Mouse (Mus musculus): Measurements from ENCODE around the gene 4930402H24Rik.
"Not testable (repeated sequence)": the region's sequence is repeated elsewhere in the genome, so short reads cannot be mapped to it uniquely, and the experiment has no call there.

The 4930402H24Rik gene

GRCm38 (mm10) chr2:130851363-130852246 is 54.6 kb downstream of the 4930402H24Rik start:
- no peak for DNase-seq (ENCODE audit: low read depth)

GRCm38 (mm10) chr2:130849688-130850087 is 56.5 kb downstream of the 4930402H24Rik start:
- no peak for DNase-seq (ENCODE audit: low read depth)

DNA sequence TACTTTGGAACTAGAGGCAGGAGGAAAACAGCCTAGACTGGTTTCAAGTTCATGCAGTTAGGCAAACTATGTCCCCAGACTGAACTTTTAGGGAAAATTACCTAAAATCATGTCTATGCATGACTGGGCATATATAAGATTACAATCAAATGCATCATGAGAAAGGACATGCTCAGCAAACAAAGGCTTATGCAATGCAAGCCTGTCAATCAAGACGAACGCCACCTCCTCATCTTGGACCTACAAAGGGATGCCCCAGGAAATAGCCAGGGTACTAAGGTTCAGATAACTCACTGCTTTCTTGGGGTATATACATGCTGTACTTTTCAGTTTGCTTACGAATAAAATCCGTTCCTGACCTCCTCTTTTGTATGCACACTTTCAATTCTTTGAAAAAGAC is 57.9 kb downstream of the 4930402H24Rik start:
- no peak for DNase-seq (ENCODE audit: low read depth)

DNA sequence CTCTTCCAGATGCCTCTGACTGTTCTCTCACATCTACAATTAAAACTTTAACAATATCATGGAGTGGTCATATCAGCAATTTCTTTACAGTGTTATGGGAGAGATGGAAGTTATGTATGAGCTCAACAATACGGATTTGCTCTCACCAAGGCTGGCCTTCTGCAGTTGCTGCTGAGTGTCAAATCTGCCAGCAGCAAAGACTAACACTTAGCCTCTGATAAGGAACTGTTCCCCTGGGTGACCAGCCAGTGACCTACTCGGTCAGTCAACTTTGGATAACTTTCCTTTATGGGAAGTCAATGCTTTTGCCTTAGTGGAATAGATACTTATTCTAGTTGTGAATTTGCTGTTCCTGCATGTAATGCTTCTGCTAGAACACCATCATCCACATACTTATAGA is 62.6 kb downstream of the 4930402H24Rik start:
- DNase-seq (ENCODE audit: low read depth), result no peak

- DNase-seq (ENCODE audit: low read depth), result no peak
These were observed 65.4 kb downstream of the 4930402H24Rik start for GRCm38 (mm10) chr2:130840846-130841245.

DNA sequence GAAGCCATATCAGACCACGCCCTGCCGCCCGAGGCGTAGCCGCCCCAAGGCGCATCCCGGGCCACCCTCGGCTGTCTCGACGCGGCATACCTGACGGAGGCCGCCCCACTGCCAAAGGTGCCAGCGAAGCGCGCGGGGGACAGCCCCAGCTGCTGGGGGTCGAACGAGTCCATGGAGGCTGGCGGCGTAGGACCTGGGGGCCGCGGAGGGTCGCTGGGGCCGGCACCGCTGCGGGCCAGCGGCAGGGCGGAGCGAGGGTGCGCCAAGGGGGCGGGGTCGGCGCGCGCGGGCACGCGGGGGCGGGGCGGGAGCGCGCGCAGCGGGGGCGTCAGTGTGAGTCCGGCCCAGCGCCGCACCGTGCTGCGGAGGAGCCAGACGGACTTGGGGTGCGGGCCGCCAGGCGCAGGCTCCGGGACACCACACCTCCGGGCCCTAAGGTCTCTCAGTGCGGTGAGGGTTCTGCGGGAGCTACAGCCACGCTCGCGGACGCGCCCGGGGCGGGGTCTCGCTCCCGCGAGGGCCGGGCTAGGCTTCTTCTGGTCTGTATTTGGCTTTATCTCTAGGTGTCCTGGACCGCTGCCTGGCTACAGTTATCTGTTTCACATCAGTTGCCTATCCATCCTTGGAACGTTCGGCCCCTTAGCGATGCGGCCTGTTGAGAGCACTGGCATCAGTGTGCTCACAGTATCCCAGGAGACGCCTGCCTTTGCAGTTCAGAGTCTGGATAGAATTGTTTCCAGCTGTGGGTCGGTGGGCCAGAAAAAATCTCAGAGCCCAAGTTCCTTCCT is 66.1 kb downstream of the 4930402H24Rik start:
- DNase-seq (ENCODE audit: low read depth), result peak; percentile 87

DNA sequence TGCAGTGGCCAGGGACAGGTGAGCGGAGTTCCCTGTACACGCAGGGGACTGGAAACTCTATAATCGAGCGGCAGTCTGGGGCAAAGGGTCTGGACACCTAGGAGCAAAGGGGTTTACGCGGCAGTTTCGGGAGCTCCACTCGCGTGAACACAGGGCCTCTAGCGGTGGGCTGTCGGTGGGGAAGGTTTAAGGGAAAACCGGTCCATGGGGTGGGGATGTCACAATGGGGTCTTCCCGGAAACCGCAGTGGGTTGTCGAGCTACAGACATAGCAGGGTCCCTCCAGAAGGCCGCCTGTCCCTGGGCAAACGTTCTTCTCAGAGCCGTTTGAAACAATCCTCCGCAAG is 66.7 kb downstream of the 4930402H24Rik start:
- DNase-seq (ENCODE audit: low read depth), result no peak

DNA sequence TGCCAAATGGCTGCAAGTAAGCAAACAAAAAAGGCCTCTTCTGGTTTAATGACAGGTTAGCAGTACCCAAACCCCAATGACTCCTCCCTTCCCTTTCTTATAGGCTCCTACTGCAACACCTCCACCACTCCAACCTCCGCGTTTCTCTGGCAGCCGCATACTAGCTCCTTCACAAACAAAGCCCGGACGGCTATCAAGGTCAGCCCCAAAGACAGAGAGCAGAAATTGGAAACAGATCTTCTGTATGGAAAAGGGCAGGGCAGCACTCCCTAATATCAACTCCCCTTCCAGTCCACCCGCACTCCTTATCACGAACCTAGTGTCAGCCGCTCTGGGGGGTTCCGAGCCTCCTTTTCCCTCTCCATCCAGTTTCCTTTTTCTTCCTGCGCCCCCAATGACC is 67.1 kb downstream of the 4930402H24Rik start:
- peak; percentile 28 for DNase-seq (ENCODE audit: low read depth)

DNA sequence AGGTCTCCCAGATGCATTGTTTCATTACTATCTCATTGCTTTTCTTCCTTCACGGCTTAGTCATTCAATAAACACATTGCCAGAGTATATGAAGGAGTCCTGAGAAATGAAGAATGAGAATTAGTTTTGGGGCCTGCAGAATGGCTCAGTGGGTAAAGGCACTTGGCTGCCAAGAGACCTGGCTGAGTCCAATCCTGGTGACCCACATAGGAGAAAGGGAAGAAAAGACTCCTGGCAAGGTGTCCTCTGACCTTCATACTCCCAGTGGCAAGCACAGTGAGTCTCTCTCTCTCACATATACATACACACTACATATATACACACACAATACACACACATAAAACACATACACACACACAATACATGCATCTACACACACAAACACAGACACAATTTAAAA is 68.1 kb downstream of the 4930402H24Rik start:
- no peak for DNase-seq (ENCODE audit: low read depth)

GRCm38 (mm10) chr2:130833699-130834098 is 72.5 kb downstream of the 4930402H24Rik start:
- DNase-seq (ENCODE audit: low read depth), result no peak

GRCm38 (mm10) chr2:130832582-130832981 is 73.6 kb downstream of the 4930402H24Rik start:
- DNase-seq (ENCODE audit: low read depth), result no peak

DNA sequence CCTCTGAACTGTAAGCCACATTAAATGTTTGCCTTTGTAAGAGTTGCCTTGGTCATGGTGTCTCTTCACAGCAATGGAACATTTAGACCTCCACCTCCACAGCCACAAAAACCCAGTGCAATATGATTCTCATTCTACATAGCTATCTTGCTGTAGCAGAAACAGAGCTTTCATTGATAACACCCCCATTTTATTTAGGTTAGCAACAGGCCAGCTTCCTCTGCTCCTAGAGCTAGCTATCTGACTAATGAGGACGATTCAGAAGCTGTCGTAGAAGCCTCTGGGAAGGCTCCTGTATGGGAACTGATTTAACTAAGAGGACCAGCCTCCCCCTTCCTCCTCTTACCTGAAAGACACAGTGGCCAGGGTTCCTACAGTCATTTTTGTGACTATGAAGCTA is 74.2 kb downstream of the 4930402H24Rik start:
- DNase-seq (ENCODE audit: low read depth), result no peak

DNA sequence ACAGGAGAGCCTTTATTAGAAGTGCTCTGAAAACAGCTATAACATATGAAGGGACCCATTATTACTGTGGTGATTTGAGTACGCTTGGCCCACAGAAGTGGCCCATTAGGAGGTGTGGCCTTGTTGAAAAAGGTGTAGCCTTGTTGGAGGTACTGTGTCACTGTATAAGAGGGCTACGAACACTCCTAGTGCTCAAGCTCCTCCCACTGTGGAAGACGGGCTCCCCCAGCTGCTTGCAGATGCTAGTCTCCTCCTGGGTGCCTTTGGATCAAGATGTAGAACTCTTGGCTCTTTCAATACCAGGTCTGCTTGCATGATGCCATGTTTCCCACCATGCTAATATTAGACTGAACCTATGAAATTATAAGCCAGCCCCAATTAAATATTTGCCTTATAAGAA is 76.0 kb downstream of the 4930402H24Rik start:
- DNase-seq (ENCODE audit: low read depth), result no peak

GRCm38 (mm10) chr2:130829496-130829895 is 76.7 kb downstream of the 4930402H24Rik start:
- DNase-seq (ENCODE audit: low read depth), result no peak

- DNase-seq (ENCODE audit: low read depth), result no peak
These were observed 77.5 kb downstream of the 4930402H24Rik start for GRCm38 (mm10) chr2:130828668-130829067.

DNA sequence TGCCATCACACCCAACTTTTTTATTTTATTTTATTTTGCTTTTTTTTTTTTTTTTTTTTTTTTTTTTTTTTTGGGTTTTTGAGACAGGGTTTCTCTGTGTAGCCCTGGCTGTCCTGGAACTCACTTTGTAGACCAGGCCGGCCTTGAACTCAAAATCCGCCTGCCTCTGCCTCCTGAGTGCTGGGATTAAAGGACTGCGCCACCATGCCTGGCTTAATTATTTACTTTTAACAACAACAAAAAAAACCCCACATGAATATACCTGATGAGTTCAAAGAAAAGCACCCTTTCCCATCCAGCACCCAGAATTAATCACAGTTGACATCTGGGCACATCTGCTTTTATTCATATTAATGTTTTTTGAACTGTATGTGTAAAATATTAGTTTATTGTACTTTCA is 78.1 kb downstream of the 4930402H24Rik start:
- not testable (repeated sequence) for DNase-seq (ENCODE audit: low read depth)

- DNase-seq (ENCODE audit: low read depth), result no peak
These were observed 78.8 kb downstream of the 4930402H24Rik start for GRCm38 (mm10) chr2:130827410-130827809.

GRCm38 (mm10) chr2:130818838-130819647 is 87.2 kb downstream of the 4930402H24Rik start:
- no peak for DNase-seq (ENCODE audit: low read depth)

- DNase-seq (ENCODE audit: low read depth), result no peak
These were observed 88.3 kb downstream of the 4930402H24Rik start for GRCm38 (mm10) chr2:130817865-130818264.

DNA sequence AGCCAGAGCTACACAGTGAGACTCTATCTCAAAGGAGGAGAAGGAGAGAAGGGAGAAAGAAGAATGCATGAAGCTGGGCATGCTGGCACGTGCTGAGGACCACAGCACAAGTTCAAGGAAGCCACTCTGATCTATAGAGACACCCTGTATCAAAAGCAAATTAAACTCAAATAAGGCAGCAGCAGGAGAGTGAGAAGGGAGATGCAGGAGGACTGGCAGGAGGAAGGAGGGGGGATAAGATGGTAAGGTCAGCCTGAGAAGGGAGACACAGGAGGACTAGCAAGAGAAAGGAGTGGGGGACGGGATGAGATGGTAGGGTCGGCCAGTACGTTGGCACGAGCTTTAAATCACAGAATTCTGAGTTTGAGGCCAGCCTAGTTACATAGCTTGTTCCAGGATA is 90.0 kb downstream of the 4930402H24Rik start:
- no peak for DNase-seq (ENCODE audit: low read depth)

DNA sequence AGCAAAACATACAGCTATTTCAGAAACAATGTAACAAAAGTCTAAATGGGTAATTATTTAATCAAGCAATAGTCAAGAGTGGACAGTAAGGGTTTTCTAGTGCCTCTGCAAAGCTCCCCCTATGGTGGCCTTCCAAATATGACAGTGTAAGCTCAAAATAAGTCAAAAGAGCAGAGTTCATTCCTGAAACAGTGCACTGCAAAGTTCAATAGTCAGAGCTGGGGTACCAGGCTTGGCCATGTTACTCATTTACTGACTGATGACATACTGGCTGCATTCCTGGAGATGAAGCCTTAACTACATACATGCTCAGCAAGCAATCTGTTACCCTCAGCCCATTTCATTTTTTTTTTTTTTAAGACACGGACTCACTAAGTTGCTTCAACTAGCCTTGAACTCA is 91.7 kb downstream of the 4930402H24Rik start:
- no peak for DNase-seq (ENCODE audit: low read depth)

DNA sequence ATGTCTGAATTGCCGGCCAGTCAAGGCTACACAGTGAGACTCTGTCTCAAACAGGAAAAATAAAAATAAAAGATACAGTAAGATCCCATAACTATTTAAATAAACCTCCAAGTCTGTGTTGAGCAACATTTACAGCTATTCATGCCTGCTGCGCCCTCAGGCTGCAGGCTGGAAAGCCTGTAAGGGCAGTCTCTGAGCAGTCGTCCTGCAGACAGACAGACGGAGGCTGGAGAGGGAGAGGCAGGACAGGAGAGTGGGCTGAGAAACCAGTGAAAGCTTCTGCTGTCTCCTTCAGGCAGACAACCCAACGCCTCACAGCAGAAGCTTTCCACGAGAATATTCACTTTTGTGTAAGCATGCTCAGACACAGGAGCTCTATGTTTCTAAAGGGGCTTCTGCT is 92.5 kb downstream of the 4930402H24Rik start:
- DNase-seq (ENCODE audit: low read depth), result no peak

Data from naive thymus-derived CD4-positive, alpha-beta T cell, adult 2 months (primary cell).